Mouse (Mus musculus): Measurements from ENCODE around the gene Surf1. TPM values are rescaled to one million over a fixed set of nuclear protein-coding genes. Genes with fewer than 3 reads are reported as not detected.

Surf1 gene
- polyA plus RNA-seq, 1 experiment from 2014 or later = 63.3 TPM

- Histone ChIP-seq H3K27me3 (no peaks in the 10 kb centered on the region), H3K4me3 (no peak overlapping the region), H3K4me1 (peaks cover 30% of the 10 kb centered on the region), H3K4me2 (no peak overlapping the region), H3K9me3 (no peaks in the 10 kb centered on the region), H3K36me3 (peaks cover 70% of the 10 kb centered on the region), H3K27ac (no peak overlapping the region), H3K9ac (no peak overlapping the region)
- ATAC-seq (ENCODE audit: insufficient number of reproducible peaks, insufficient read depth, low FRiP score, low TSS enrichment, low read depth) = no peak
- 92% methylated on average over 3 of the region's 3 CpGs for WGBS
Observed at GRCm38 (mm10) chr2:26919684-26920083, 3.4 kb upstream of the Surf1 start.

GRCm38 (mm10) chr2:26916738-26917137 lies 408 bp upstream of the Surf1 start:
- Histone ChIP-seq H3K36me3 (peaks cover 70% of the 10 kb centered on the region), H3K27me3 (no peaks in the 10 kb centered on the region), H3K9me3 (no peaks in the 10 kb centered on the region), H3K27ac (peak overlapping the region; percentile 74), H3K4me1 (peaks cover 43% of the 10 kb centered on the region), H3K4me3 (peak overlapping the region; percentile 75), H3K9ac (peak overlapping the region; percentile 85), H3K4me2 (peak overlapping the region; percentile 97)
- WGBS = 2% methylated on average over 13 of the region's 13 CpGs
- ATAC-seq (ENCODE audit: insufficient number of reproducible peaks, insufficient read depth, low FRiP score, low TSS enrichment, low read depth) = no peak

GRCm38 (mm10) chr2:26914148-26914941 lies 2.0 kb downstream of the Surf1 start:
- H3K4me1 ChIP-seq = peaks cover 50% of the 10 kb centered on the region
- peaks cover 52% of the 10 kb centered on the region for H3K36me3 ChIP-seq
- peak overlapping the region; percentile 97 for H3K4me2 ChIP-seq
- no peak overlapping the region for H3K27ac ChIP-seq
- H3K27me3 ChIP-seq = no peaks in the 10 kb centered on the region
- no peaks in the 10 kb centered on the region for H3K9me3 ChIP-seq
- H3K9ac ChIP-seq = peak overlapping the region; percentile 85; the same call in 1 of the 2 replicates
- no peak for ATAC-seq (ENCODE audit: insufficient number of reproducible peaks, insufficient read depth, low FRiP score, low TSS enrichment, low read depth)
- WGBS = 60% methylated on average over 8 of the region's 8 CpGs
- H3K4me3 ChIP-seq = peak overlapping the region; percentile 75; the same call in 1 of the 2 replicates

GRCm38 (mm10) chr2:26913416-26914147 lies 2.7 kb downstream of the Surf1 start:
- H3K9me3 ChIP-seq = no peaks in the 10 kb centered on the region
- H3K4me3 ChIP-seq = no peak overlapping the region
- H3K36me3 ChIP-seq = peaks cover 45% of the 10 kb centered on the region
- H3K4me1 ChIP-seq = peaks cover 58% of the 10 kb centered on the region
- 77% methylated on average over 17 of the region's 17 CpGs for WGBS
- H3K27ac ChIP-seq = no peak overlapping the region
- H3K27me3 ChIP-seq = no peaks in the 10 kb centered on the region
- no peak overlapping the region for H3K9ac ChIP-seq
- ATAC-seq (ENCODE audit: insufficient number of reproducible peaks, insufficient read depth, low FRiP score, low TSS enrichment, low read depth) = no peak
- H3K4me2 ChIP-seq = no peak overlapping the region

- Histone ChIP-seq H3K9me3 (no peaks in the 10 kb centered on the region), H3K27ac (no peak overlapping the region), H3K27me3 (no peaks in the 10 kb centered on the region), H3K9ac (peak overlapping the region; percentile 99), H3K4me1 (peaks cover 56% of the 10 kb centered on the region), H3K4me3 (peak overlapping the region; percentile 88), H3K36me3 (peaks cover 46% of the 10 kb centered on the region), H3K4me2 (peak overlapping the region; percentile 99)
- WGBS = 75% methylated on average over 5 of the region's 5 CpGs
- no peak for ATAC-seq (ENCODE audit: insufficient number of reproducible peaks, insufficient read depth, low FRiP score, low TSS enrichment, low read depth)
Observed at GRCm38 (mm10) chr2:26912253-26912770, 4.0 kb downstream of the Surf1 start.

GRCm38 (mm10) chr2:26910994-26911765 lies 5.2 kb downstream of the Surf1 start:
- peak overlapping the region; percentile 99 for H3K4me2 ChIP-seq
- H3K27ac ChIP-seq = peak overlapping the region; percentile 93
- H3K4me3 ChIP-seq = peak overlapping the region; percentile 88
- under 1% methylated on average over 37 of the region's 37 CpGs for WGBS
- no peaks in the 10 kb centered on the region for H3K9me3 ChIP-seq
- peak overlapping the region; percentile 99 for H3K9ac ChIP-seq
- 0 out of 2 replicates have a peak, but pooled peaks have one; percentile 4 for ATAC-seq (ENCODE audit: insufficient number of reproducible peaks, insufficient read depth, low FRiP score, low TSS enrichment, low read depth)
- H3K4me1 ChIP-seq = peaks cover 48% of the 10 kb centered on the region
- peaks cover 58% of the 10 kb centered on the region for H3K36me3 ChIP-seq
- no peaks in the 10 kb centered on the region for H3K27me3 ChIP-seq

GRCm38 (mm10) chr2:26910124-26910993 lies 6.0 kb downstream of the Surf1 start, which contains the start of the genes Med22 and Rpl7a:
Med22 (minus strand) TSS chr2:26910677.
Rpl7a (plus strand) TSS chr2:26910764.
- WGBS = under 1% methylated on average over 74 of the region's 74 CpGs
- no peaks in the 10 kb centered on the region for H3K9me3 ChIP-seq
- no peaks in the 10 kb centered on the region for H3K27me3 ChIP-seq
- peaks cover 66% of the 10 kb centered on the region for H3K36me3 ChIP-seq
- peak within 1 kb of the TSS; percentile 93 for H3K27ac ChIP-seq
- peaks cover 44% of the 10 kb centered on the region for H3K4me1 ChIP-seq
- H3K9ac ChIP-seq = peak within 1 kb of the TSS; percentile 99
- H3K4me3 ChIP-seq = peak within 1 kb of the TSS; percentile 88
- peak within 1 kb of the TSS; percentile 99 for H3K4me2 ChIP-seq
- peak; percentile 87 for ATAC-seq (ENCODE audit: insufficient number of reproducible peaks, insufficient read depth, low FRiP score, low TSS enrichment, low read depth)

GRCm38 (mm10) chr2:26909387-26909784 lies 6.9 kb downstream of the Surf1 start:
- Histone ChIP-seq H3K4me3 (peak overlapping the region; percentile 88), H3K9ac (peak overlapping the region; percentile 99), H3K27ac (peak overlapping the region; percentile 93), H3K27me3 (no peaks in the 10 kb centered on the region), H3K9me3 (no peaks in the 10 kb centered on the region), H3K4me2 (peak overlapping the region; percentile 79), H3K4me1 (peaks cover 35% of the 10 kb centered on the region), H3K36me3 (peaks cover 70% of the 10 kb centered on the region)
- no peak for ATAC-seq (ENCODE audit: insufficient number of reproducible peaks, insufficient read depth, low FRiP score, low TSS enrichment, low read depth)

- H3K36me3 ChIP-seq = peaks cover 68% of the 10 kb centered on the region
- no peaks in the 10 kb centered on the region for H3K9me3 ChIP-seq
- WGBS = 78% methylated on average over 18 of the region's 18 CpGs
- no peak overlapping the region for H3K27ac ChIP-seq
- peak overlapping the region; percentile 99 for H3K9ac ChIP-seq
- H3K27me3 ChIP-seq = no peaks in the 10 kb centered on the region
- H3K4me1 ChIP-seq = peaks cover 39% of the 10 kb centered on the region
- H3K4me3 ChIP-seq = peak overlapping the region; percentile 88
- peak overlapping the region; percentile 79 for H3K4me2 ChIP-seq
- ATAC-seq (ENCODE audit: insufficient number of reproducible peaks, insufficient read depth, low FRiP score, low TSS enrichment, low read depth) = no peak
Observed at GRCm38 (mm10) chr2:26908710-26909386, 7.5 kb downstream of the Surf1 start.

- Histone ChIP-seq H3K4me3 (no peak overlapping the region), H3K27ac (no peak overlapping the region), H3K36me3 (peaks cover 50% of the 10 kb centered on the region), H3K27me3 (no peaks in the 10 kb centered on the region), H3K9me3 (no peaks in the 10 kb centered on the region), H3K4me1 (peaks cover 37% of the 10 kb centered on the region), H3K4me2 (no peak overlapping the region), H3K9ac (no peak overlapping the region)
- 58% methylated on average over 4 of the region's 4 CpGs for WGBS
- no peak for ATAC-seq (ENCODE audit: insufficient number of reproducible peaks, insufficient read depth, low FRiP score, low TSS enrichment, low read depth)
Observed at GRCm38 (mm10) chr2:26907109-26907508, 9.2 kb downstream of the Surf1 start.

Measured in embryonic facial prominence, embryonic 13.5 days (tissue).